Mouse (Mus musculus): ENCODE results near the gene Adam3.

The Adam3 gene

GRCm38 (mm10) chr8:24725630-24726029, at the start of gene Adam3:
Adam3 (minus strand) TSS chr8:24725852.
- DNase-seq: no peak

DNA sequence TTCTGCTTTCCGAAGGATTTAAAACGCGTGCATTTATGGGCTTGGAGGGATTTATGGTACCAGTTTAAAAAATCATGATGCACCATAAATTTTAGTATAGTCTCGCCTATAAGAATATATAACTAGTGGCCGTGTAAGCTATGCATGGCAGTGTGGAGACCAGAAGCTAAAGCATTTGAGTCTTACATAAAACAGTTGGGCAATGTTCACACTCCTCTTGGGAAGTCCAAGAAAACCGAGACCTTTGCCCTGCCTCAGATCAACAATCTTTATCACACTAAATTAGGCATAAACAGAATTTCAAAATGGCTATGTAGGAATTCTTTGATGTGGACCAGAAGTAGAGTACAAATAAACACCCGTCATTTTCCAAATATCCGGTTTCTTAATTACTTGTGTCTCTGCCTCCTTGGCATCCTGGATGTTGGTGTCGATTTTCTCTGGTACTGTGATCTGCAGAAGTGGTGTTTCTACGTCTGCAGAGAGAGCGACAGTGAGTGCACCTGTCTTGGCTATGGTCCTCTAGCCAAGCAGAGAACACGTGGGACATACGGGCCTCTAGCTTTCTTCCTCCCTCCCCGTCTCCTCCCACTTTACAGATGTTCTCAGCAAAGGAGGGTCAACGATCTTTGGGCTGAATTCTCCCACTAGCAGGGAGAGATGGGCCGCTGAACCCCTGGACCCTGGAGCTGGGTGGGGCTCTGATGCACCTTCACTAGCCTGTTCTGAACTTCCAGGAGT, 596 bp downstream of the Adam3 start:
- no peak for DNase-seq
